32 mouse cellular contexts compared by ENCODE assay signal in the genomic region with DNA sequence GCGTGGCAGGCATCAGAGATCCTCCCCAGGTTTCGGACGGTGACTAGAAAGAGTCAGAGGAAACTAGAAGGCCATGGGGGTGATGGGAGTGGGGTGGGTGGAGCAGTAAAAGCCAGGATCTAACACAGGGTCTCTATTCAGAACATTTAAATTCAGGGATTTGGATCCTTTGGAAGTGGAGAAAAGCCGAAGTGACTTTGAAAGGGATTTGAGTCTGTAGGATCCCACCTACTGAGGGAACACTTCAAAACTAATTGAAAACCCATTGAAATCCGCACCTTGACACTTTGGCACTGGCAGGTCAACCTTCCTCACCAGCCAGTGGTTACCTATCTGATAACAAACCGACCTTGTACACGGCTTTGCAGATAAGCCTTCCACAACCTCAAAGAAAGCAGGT. TPM values are rescaled to one million over a fixed set of nuclear protein-coding genes. Genes with fewer than 3 reads are reported as not detected.
"Had no signal": no experiment of that assay in that cellular context is flagged by ENCODE, and none has a peak within 500 bp of the region (broad histone marks: within the 10 kb centered on the region; RNA-seq: fewer than 3 reads in every experiment).

No protein-coding gene starts in this region.

- ATAC-seq: hindbrain, postnatal 0 days; intestine, embryonic 16.5 days had no signal

- H3K4me2 ChIP-seq: heart, embryonic 12.5 days; hindbrain, embryonic 12.5 days; hindbrain, embryonic 15.5 days; limb, embryonic 12.5 days; liver, embryonic 11.5 days; liver, embryonic 13.5 days had no signal

- H3K9me3 ChIP-seq: heart, embryonic 10.5 days; heart, embryonic 12.5 days; hindbrain, embryonic 10.5 days; hindbrain, embryonic 12.5 days; hindbrain, embryonic 15.5 days; limb, embryonic 10.5 days; limb, embryonic 12.5 days; liver, embryonic 13.5 days had no signal

- H3K4me1 ChIP-seq: hindbrain, embryonic 15.5 days; limb, embryonic 12.5 days; liver, embryonic 13.5 days had no signal

- H3K4me3 ChIP-seq: gastrocnemius, adult 2 months; heart, adult 2 months; heart, embryonic 10.5 days; heart, embryonic 12.5 days; hindbrain, embryonic 10.5 days; hindbrain, embryonic 12.5 days; hindbrain, embryonic 15.5 days; layer of hippocampus, adult 2 months; left cerebral cortex, adult 2 months; limb, embryonic 10.5 days; limb, embryonic 12.5 days; liver, embryonic 13.5 days had no signal

- H3K36me3 ChIP-seq: heart, embryonic 10.5 days; heart, embryonic 12.5 days; hindbrain, embryonic 10.5 days; hindbrain, embryonic 12.5 days; hindbrain, embryonic 15.5 days; limb, embryonic 10.5 days; limb, embryonic 12.5 days; liver, embryonic 13.5 days had no signal

- H3K9ac ChIP-seq: heart, embryonic 12.5 days; hindbrain, embryonic 12.5 days; hindbrain, embryonic 15.5 days; limb, embryonic 12.5 days; liver, embryonic 13.5 days had no signal

- DNase-seq: gastrocnemius, adult 2 months; gastrocnemius, postnatal 10 days; gastrocnemius, postnatal 25 days; heart, adult 2 months; heart, postnatal 10 days; heart, postnatal 4 days; kidney, adult 18-20 months; kidney, adult 8-10 months; kidney, postnatal 10 days; kidney, postnatal 25 days; kidney, postnatal 4 days; liver; liver, embryonic 13.5 days had no signal

- H3K27ac ChIP-seq: gastrocnemius, adult 2 months; heart, adult 2 months; heart, embryonic 10.5 days; hindbrain, embryonic 10.5 days; hindbrain, embryonic 12.5 days; hindbrain, embryonic 15.5 days; hindbrain, postnatal 0 days; layer of hippocampus, adult 2 months; left cerebral cortex, adult 2 months; limb, embryonic 10.5 days; limb, embryonic 12.5 days; liver, embryonic 13.5 days had no signal

RNA-seq across cellular contexts. Expression of gene Hoxb1, which starts 9.3 kb away (rescaled TPM):
- total RNA-seq: gastrocnemius, adult 2 months; gastrocnemius, postnatal 10 days; gastrocnemius, postnatal 25 days; gastrocnemius, postnatal 4 days; granulocyte monocyte progenitor cell, adult 5-6 weeks; heart, adult 2 months; heart, postnatal 10 days; heart, postnatal 25 days; heart, postnatal 4 days; layer of hippocampus, adult 2 months; layer of hippocampus, postnatal 10 days; layer of hippocampus, postnatal 25 days; left cerebral cortex, adult 2 months; left cerebral cortex, postnatal 14 days; left cerebral cortex, postnatal 36 days had no signal
- polyA plus RNA-seq: heart, adult 2 months; heart, embryonic 12.5 days; intestine, embryonic 16.5 days; limb, embryonic 12.5 days had no signal

RNA-seq across cellular contexts. Expression of gene Hoxb2, which starts 24.5 kb away (rescaled TPM):
- total RNA-seq: layer of hippocampus, adult 2 months; layer of hippocampus, postnatal 10 days; layer of hippocampus, postnatal 25 days; left cerebral cortex, adult 2 months; left cerebral cortex, postnatal 14 days; left cerebral cortex, postnatal 36 days had no signal

RNA-seq across cellular contexts. Expression of gene Hoxb3, which starts 51.7 kb away (rescaled TPM):
- total RNA-seq: layer of hippocampus, adult 2 months; layer of hippocampus, postnatal 10 days; layer of hippocampus, postnatal 25 days; left cerebral cortex, adult 2 months; left cerebral cortex, postnatal 14 days; left cerebral cortex, postnatal 36 days had no signal

RNA-seq across cellular contexts. Expression of gene Hoxb4, which starts 56.7 kb away (rescaled TPM):
- total RNA-seq: layer of hippocampus, adult 2 months; layer of hippocampus, postnatal 10 days; layer of hippocampus, postnatal 25 days; left cerebral cortex, adult 2 months; left cerebral cortex, postnatal 14 days; left cerebral cortex, postnatal 36 days had no signal
